Mouse (Mus musculus) stomach, embryonic 14.5 days (tissue): ENCODE data around the gene Scube1. TPM values are rescaled to one million over a fixed set of nuclear protein-coding genes. Genes with fewer than 3 reads are reported as not detected.
A peak's percentile ranks its signal among the peaks of the same experiment; 100 is the strongest.

Source experiments
- ATAC-seq: fragments of 200-750 bp; cut with Nextera tagmentation; 2 replicates; pipeline ENCODE4 v1.8.0; 2017; ENCODE audit warnings: low read depth, moderate TSS enrichment; ENCODE audit not compliant: insufficient number of reproducible peaks, insufficient read depth, low FRiP score
- H3K27ac ChIP-seq: fragments of 300-500 bp; sonication (generic); 2 replicates; pipeline ENCODE4 v1.5.1; 2014; ENCODE audit warnings: mild to moderate bottlenecking, low read length, moderate library complexity, mixed read lengths
- H3K27me3 ChIP-seq: fragments of 300-500 bp; sonication (generic); 2 replicates; pipeline ENCODE4 v1.6.1; 2014; ENCODE audit warnings: low read length, control low read depth, mixed read lengths; ENCODE audit not compliant: control insufficient read depth, insufficient read depth
- H3K36me3 ChIP-seq: fragments of 300-500 bp; sonication (generic); 2 replicates; pipeline ENCODE4 v1.6.1; 2014; ENCODE audit warnings: mild to moderate bottlenecking, control low read depth, low read length, moderate library complexity, mixed read lengths; ENCODE audit not compliant: control insufficient read depth, insufficient read depth
- H3K4me1 ChIP-seq: fragments of 300-500 bp; sonication (generic); 2 replicates; pipeline ENCODE4 v1.6.1; 2014; ENCODE audit warnings: low read length, control low read depth, mixed read lengths; ENCODE audit not compliant: control insufficient read depth, insufficient read depth
- H3K4me2 ChIP-seq: fragments of 300-500 bp; sonication (generic); replicated peaks from 2 replicates; pipeline ENCODE4 v1.6.1; 2014; ENCODE audit warnings: low read depth, low read length, control low read depth
- H3K4me3 ChIP-seq: fragments of 300-500 bp; sonication (generic); 2 replicates; pipeline ENCODE4 v1.5.1; 2014; ENCODE audit warnings: low read depth, low read length, control low read depth
- H3K9ac ChIP-seq: fragments of 300-500 bp; sonication (generic); replicated peaks from 2 replicates; pipeline ENCODE4 v1.6.1; 2014; ENCODE audit warnings: low read depth, mild to moderate bottlenecking, control low read depth, low read length, moderate library complexity, mixed read lengths
- H3K9me3 ChIP-seq: fragments of 300-500 bp; sonication (generic); 2 replicates; pipeline ENCODE4 v1.6.1; 2016; ENCODE audit warnings: low read depth, low read length, control low read depth; ENCODE audit not compliant: control insufficient read depth
- WGBS: fragments of 180-500 bp; shearing (Covaris S2); extraction: QIAGEN DNeasy Blood & Tissue Kit; methylation state at CpG from one replicate; pipeline ENCODE4 v1.1.7; 2014; 5-methylcytosine and 5-hydroxymethylcytosine counted together
- polyA plus RNA-seq: library from polyadenylated mRNA; unstranded; fragments of >200 nt; fragmentation: Nextera tagmentation; extraction: Ambion mirVana; gene quantifications from 2 replicates; pipeline ENCODE4 v1.2.1, GENCODE M21; 2014

The Scube1 gene
- polyA plus RNA-seq, 1 experiment from 2014 or later: 9.8 TPM

GRCm38 (mm10) chr15:83756742-83757141 is 31.9 kb upstream of the Scube1 start:
- H3K9ac ChIP-seq: no peak overlapping the region
- H3K4me3 ChIP-seq: no peak overlapping the region
- H3K36me3 ChIP-seq: no peaks in the 10 kb centered on the region
- no peaks in the 10 kb centered on the region for H3K27me3 ChIP-seq
- no peak overlapping the region for H3K27ac ChIP-seq
- no peaks in the 10 kb centered on the region for H3K4me1 ChIP-seq
- WGBS: 16% methylated on average over 9 of the region's 9 CpGs
- H3K4me2 ChIP-seq: no peak overlapping the region
- ATAC-seq: no peak
- no peaks in the 10 kb centered on the region for H3K9me3 ChIP-seq

DNA sequence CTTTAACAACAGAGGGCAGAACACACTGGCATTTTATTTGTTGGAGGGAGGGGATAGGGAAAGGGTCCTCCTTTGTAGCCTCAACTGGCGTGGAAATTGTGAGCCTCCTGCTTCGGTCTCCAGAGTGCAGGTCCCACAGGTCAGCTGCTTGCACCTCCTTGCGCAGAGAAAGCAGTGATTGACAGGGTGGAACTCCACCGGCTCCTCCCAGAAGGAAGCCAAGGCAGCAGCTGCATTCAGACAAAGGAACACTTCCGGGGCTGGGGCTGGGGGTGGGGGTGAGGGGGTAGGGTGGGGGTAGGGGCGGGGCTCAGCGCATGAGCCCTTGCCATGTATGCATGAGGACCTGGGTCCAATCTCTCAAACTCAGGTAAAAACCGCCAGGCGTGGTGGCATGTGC is 24.6 kb upstream of the Scube1 start:
- H3K9ac ChIP-seq: no peak overlapping the region
- H3K36me3 ChIP-seq: no peaks in the 10 kb centered on the region
- no peaks in the 10 kb centered on the region for H3K27me3 ChIP-seq
- ATAC-seq: no peak
- no peak overlapping the region for H3K4me3 ChIP-seq
- 56% methylated on average over 9 of the region's 9 CpGs for WGBS
- no peaks in the 10 kb centered on the region for H3K9me3 ChIP-seq
- H3K4me1 ChIP-seq: no peaks in the 10 kb centered on the region
- H3K27ac ChIP-seq: no peak overlapping the region
- H3K4me2 ChIP-seq: no peak overlapping the region

- Histone ChIP-seq H3K27me3 (no peaks in the 10 kb centered on the region), H3K4me1 (no peaks in the 10 kb centered on the region), H3K9me3 (no peaks in the 10 kb centered on the region), H3K4me3 (no peak overlapping the region), H3K4me2 (no peak overlapping the region), H3K36me3 (no peaks in the 10 kb centered on the region), H3K27ac (no peak overlapping the region), H3K9ac (no peak overlapping the region)
- no peak for ATAC-seq
- WGBS: 79% methylated on average over 6 of the region's 6 CpGs
These were observed 24.2 kb upstream of the Scube1 start for GRCm38 (mm10) chr15:83748986-83749385.

GRCm38 (mm10) chr15:83746311-83746710 is 21.5 kb upstream of the Scube1 start:
- H3K4me3 ChIP-seq: no peak overlapping the region
- no peak for ATAC-seq
- H3K4me2 ChIP-seq: no peak overlapping the region
- H3K4me1 ChIP-seq: peaks cover 4% of the 10 kb centered on the region; the same call in 1 of the 2 replicates
- WGBS: 43% methylated on average over 16 of the region's 16 CpGs
- no peaks in the 10 kb centered on the region for H3K27me3 ChIP-seq
- H3K9ac ChIP-seq: no peak overlapping the region
- no peaks in the 10 kb centered on the region for H3K9me3 ChIP-seq
- H3K27ac ChIP-seq: no peak overlapping the region
- H3K36me3 ChIP-seq: no peaks in the 10 kb centered on the region

GRCm38 (mm10) chr15:83742018-83742417 is 17.2 kb upstream of the Scube1 start:
- Histone ChIP-seq H3K4me2 (no peak overlapping the region), H3K4me1 (peaks cover 10% of the 10 kb centered on the region; the same call in 1 of the 2 replicates), H3K27ac (no peak overlapping the region), H3K9me3 (no peaks in the 10 kb centered on the region), H3K9ac (no peak overlapping the region), H3K36me3 (no peaks in the 10 kb centered on the region), H3K4me3 (no peak overlapping the region), H3K27me3 (no peaks in the 10 kb centered on the region)
- no peak for ATAC-seq
- 88% methylated on average over 1 of the region's 1 CpGs for WGBS

- 21% methylated on average over 21 of the region's 21 CpGs for WGBS
- peak overlapping the region; percentile 17; the same call in 1 of the 2 replicates for H3K27ac ChIP-seq
- no peaks in the 10 kb centered on the region for H3K9me3 ChIP-seq
- H3K4me1 ChIP-seq: peaks cover 10% of the 10 kb centered on the region; the same call in 1 of the 2 replicates
- no peak overlapping the region for H3K9ac ChIP-seq
- H3K36me3 ChIP-seq: no peaks in the 10 kb centered on the region
- no peak for ATAC-seq
- H3K27me3 ChIP-seq: no peaks in the 10 kb centered on the region
- no peak overlapping the region for H3K4me2 ChIP-seq
- no peak overlapping the region for H3K4me3 ChIP-seq
These were observed 16.0 kb upstream of the Scube1 start for GRCm38 (mm10) chr15:83740676-83741422.

GRCm38 (mm10) chr15:83727626-83728025 is 2.8 kb upstream of the Scube1 start:
- Histone ChIP-seq H3K4me3 (no peak overlapping the region), H3K27ac (no peak overlapping the region), H3K36me3 (no peaks in the 10 kb centered on the region), H3K27me3 (peaks cover 7% of the 10 kb centered on the region), H3K9me3 (no peaks in the 10 kb centered on the region), H3K4me1 (peaks cover 9% of the 10 kb centered on the region; the same call in 1 of the 2 replicates), H3K9ac (no peak overlapping the region), H3K4me2 (no peak overlapping the region)
- ATAC-seq: no peak
- 39% methylated on average over 3 of the region's 3 CpGs for WGBS

- Histone ChIP-seq H3K9me3 (no peaks in the 10 kb centered on the region), H3K27me3 (peaks cover 7% of the 10 kb centered on the region), H3K36me3 (no peaks in the 10 kb centered on the region), H3K27ac (no peak overlapping the region), H3K4me1 (peaks cover 9% of the 10 kb centered on the region; the same call in 1 of the 2 replicates), H3K4me2 (no peak overlapping the region), H3K9ac (no peak overlapping the region), H3K4me3 (no peak overlapping the region)
- WGBS: 78% methylated on average over 5 of the region's 5 CpGs
- no peak for ATAC-seq
These were observed 1.9 kb upstream of the Scube1 start for GRCm38 (mm10) chr15:83726741-83727140.
